In genomic region chr2:26106233-26106632, GRCm38 (mm10) we compare ENCODE assay signal across 35 mouse cellular contexts.
"Had no signal": no experiment of that assay in that cellular context is flagged by ENCODE, and none has a peak within 500 bp of the region (broad histone marks: within the 10 kb centered on the region; RNA-seq: fewer than 3 reads in every experiment).

No protein-coding gene starts in this region.

- H3K9me3 ChIP-seq: heart, embryonic 10.5 days; heart, embryonic 12.5 days; heart, embryonic 13.5 days; heart, embryonic 15.5 days; hindbrain, embryonic 10.5 days; hindbrain, embryonic 12.5 days; hindbrain, embryonic 13.5 days; hindbrain, embryonic 15.5 days; intestine, embryonic 15.5 days; kidney, embryonic 15.5 days had no signal

- DNase-seq: heart, postnatal 10 days; heart, postnatal 14 days; heart, postnatal 36 days; heart, postnatal 4 days; kidney, adult 11 months; kidney, adult 18-20 months; kidney, adult 2 months; kidney, adult 8-10 months; kidney, adult 9 months; kidney, postnatal 10 days; kidney, postnatal 14 days; kidney, postnatal 36 days; kidney, postnatal 4 days; layer of hippocampus, adult 9-11 months; layer of hippocampus, postnatal 36 days had no signal

- H3K27ac ChIP-seq: heart, embryonic 10.5 days; heart, embryonic 13.5 days; heart, embryonic 15.5 days; hindbrain, embryonic 10.5 days; hindbrain, embryonic 12.5 days; hindbrain, embryonic 13.5 days; hindbrain, embryonic 14.5 days; hindbrain, embryonic 15.5 days; hindbrain, postnatal 0 days; intestine, embryonic 15.5 days; kidney, embryonic 15.5 days; kidney, postnatal 0 days; layer of hippocampus, adult 2 months; left cerebral cortex, adult 2 months had no signal

- H3K4me3 ChIP-seq: heart, embryonic 10.5 days; heart, embryonic 12.5 days; heart, embryonic 13.5 days; heart, embryonic 15.5 days; hindbrain, embryonic 10.5 days; hindbrain, embryonic 12.5 days; hindbrain, embryonic 13.5 days; hindbrain, embryonic 15.5 days; intestine, embryonic 15.5 days; kidney, embryonic 15.5 days; layer of hippocampus, adult 2 months; left cerebral cortex, adult 2 months had no signal

- H3K4me1 ChIP-seq: heart, embryonic 12.5 days; heart, embryonic 15.5 days; intestine, embryonic 15.5 days; kidney, embryonic 15.5 days had no signal

- H3K27me3 ChIP-seq: heart, embryonic 12.5 days; heart, embryonic 13.5 days; heart, embryonic 15.5 days; hindbrain, embryonic 15.5 days; intestine, embryonic 15.5 days; kidney, embryonic 15.5 days had no signal

- H3K4me2 ChIP-seq: heart, embryonic 11.5 days; heart, embryonic 12.5 days; heart, embryonic 13.5 days; heart, embryonic 15.5 days; hindbrain, embryonic 12.5 days; hindbrain, embryonic 13.5 days; hindbrain, embryonic 14.5 days; hindbrain, embryonic 15.5 days; intestine, embryonic 15.5 days; kidney, embryonic 15.5 days had no signal

- H3K9ac ChIP-seq: heart, embryonic 12.5 days; heart, embryonic 13.5 days; heart, embryonic 15.5 days; hindbrain, embryonic 12.5 days; hindbrain, embryonic 13.5 days; hindbrain, embryonic 14.5 days; hindbrain, embryonic 15.5 days; intestine, embryonic 15.5 days; kidney, embryonic 15.5 days had no signal

- H3K36me3 ChIP-seq: heart, embryonic 10.5 days; heart, embryonic 12.5 days; heart, embryonic 13.5 days; heart, embryonic 15.5 days; hindbrain, embryonic 10.5 days; hindbrain, embryonic 12.5 days; hindbrain, embryonic 13.5 days; hindbrain, embryonic 15.5 days; intestine, embryonic 15.5 days; kidney, embryonic 15.5 days had no signal

- ATAC-seq: hindbrain, embryonic 16.5 days; hindbrain, postnatal 0 days; inflammation-experienced regulatory T-cells, adult 6 months; intestine, embryonic 15.5 days; intestine, embryonic 16.5 days; intestine, postnatal 0 days had no signal
